Mouse (Mus musculus): ENCODE measurements around the gene Trim37.
"Not testable (repeated sequence)": the region's sequence is repeated elsewhere in the genome, so short reads cannot be mapped to it uniquely, and the experiment has no call there.

Trim37 gene

GRCm38 (mm10) chr11:87233377-87233776 is 106.5 kb downstream of the Trim37 start:
- DNase-seq (ENCODE audit: low spot score) = no peak

DNA sequence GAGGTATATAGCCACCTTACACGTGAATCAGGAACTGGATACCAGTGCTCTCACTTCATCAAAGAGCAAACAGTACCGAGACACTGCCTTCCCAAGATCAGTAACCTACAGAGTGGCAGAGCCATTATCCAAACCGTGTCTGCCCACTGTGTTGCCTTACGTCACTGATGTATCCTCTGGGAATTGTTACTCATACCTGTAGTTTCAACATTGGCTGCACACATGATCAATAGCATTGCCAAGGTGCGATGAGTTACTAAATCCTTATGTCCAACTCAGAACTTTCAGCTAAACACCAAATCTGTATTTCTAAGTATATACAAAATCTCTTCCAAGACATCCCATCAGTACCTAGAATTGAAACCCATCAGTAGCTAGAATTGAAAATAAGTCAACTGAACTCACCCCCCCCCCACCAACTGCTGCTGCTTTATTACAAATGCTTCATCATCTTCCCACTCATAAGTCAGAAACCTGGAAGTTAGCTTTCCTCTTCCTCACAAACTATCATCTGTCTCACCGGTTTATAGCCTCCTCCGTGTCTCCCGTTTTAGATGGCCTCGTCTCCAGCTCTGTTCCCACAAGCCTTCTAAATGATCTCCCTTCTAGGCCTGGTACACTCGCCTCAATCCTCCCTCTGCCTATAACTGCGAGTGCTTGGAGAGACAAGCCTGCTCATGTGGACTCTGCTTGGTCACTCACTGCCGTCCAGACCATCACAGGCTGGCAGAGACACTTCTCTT is 108.0 kb downstream of the Trim37 start:
- DNase-seq (ENCODE audit: low spot score) = no peak

GRCm38 (mm10) chr11:87235486-87235872 is 108.6 kb downstream of the Trim37 start:
- DNase-seq (ENCODE audit: low spot score) = no peak

- peak; percentile 44 for DNase-seq (ENCODE audit: low spot score)
Measured at GRCm38 (mm10) chr11:87238891-87239530, 112.1 kb downstream of the Trim37 start.

DNA sequence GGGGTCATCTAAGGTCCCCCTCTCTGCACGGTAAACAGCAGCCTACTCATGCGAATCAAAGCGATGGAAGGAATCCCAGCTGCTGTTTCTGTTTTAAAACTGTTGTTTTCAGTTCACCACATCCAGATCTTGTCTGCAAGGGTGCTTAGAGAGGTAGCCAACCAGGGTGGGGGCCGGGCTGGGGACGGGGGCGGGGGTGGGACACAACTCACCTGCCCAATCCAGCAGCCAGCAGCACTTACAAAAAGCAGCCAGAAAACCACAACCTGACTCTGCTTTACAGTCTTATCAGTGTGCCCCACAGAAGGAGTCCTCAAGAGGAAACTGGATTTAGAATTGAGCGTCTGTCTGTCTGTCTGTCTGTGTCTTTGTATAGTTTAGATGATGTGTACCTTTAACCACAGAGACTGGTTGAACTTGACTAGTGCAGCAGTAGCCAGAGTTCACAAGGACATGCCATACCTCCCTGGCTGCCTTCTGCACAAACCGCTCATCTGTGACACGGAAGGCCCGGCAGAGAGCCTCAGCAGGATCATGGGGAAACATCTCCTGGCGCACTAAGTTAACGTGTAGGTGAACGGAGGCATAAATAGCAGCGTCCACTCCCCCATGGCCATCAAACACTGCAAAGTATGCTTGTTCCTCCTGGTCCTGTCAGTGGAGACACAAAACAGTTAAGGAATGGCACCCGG is 113.4 kb downstream of the Trim37 start:
- no peak for DNase-seq (ENCODE audit: low spot score)

DNA sequence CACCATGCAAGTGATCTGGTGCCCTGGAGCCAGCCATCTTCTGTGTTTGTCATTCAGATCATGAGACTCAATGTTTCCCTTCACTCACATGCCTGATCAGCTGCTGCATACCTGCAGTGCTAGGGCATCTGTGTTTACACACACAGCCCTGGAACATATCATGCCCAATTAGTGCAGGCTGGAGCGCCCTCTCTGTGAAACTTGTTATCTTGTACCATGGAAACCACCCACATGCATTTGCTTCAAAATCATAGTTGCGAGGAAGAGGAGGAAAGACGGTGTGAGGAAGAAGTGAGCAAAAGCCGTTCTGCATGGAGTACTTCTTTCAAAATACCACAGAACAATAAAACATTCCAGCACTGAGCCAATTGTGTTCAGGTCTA is 113.9 kb downstream of the Trim37 start:
- DNase-seq (ENCODE audit: low spot score) = peak; percentile 61

DNA sequence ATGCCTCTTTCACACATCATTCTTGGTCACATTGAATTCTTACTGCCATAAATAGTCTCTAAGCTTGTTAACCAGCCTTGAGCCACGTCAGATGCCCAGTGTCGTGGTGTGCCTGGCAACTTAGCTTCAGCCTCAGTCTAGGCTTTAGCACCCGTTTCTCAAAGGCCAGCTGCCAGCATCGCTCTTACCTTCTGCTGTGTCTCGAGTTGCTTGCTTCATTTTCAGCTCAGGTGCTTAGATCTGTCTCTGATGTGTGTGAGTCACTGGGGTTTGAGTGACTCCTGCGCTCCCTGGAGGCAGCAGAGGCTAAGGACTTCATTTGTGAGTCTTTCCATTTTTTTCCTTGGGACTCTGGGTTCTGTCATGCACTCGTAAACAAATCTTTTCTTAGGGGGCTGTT is 114.4 kb downstream of the Trim37 start:
- no peak for DNase-seq (ENCODE audit: low spot score)

GRCm38 (mm10) chr11:87245171-87245840 is 118.4 kb downstream of the Trim37 start:
- DNase-seq (ENCODE audit: low spot score) = no peak

DNA sequence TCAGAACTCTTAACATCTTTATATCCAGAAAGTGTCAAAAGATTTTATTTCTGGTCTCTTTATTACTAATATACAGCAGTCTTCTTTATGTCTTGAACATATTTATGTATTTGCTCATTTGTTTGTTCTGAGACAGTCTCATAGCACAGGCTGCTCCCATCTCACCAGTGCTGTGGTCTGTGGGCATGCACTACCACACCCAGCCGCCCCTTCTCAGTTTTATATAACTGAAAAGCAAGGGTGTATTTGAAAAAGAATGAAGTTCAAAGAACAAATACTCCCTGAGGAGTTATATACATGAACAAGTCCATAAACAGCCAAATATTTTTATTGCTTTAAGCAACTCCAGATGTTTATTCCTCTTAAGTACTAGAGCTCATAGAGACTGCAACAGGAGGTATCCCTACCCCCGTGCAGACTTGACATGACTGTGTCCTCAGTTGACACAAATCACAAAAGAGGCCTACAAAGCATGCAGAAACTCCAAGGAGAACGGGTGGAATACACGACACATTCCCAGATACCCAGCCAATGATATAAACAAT is 119.3 kb downstream of the Trim37 start:
- DNase-seq (ENCODE audit: low spot score) = no peak

GRCm38 (mm10) chr11:87246724-87247493 is 120.0 kb downstream of the Trim37 start:
- no peak for DNase-seq (ENCODE audit: low spot score)

DNA sequence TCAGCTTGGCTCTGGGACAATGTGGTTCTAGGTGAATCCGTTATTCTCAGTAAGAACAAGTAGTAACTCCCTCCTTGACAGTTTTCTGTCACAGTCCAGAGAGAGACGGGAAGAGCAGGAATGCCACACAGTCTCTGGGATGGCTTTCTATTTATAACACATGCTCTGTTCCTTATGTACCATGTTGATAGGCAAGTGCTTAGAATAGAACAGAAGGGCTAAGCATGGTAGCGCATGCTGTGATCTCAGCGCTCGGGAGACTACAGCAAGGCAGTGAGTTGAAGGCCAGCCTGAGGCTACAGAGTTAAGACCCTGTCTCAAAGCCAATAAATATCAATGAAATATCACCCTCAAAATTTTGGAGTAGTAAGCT is 120.6 kb downstream of the Trim37 start:
- DNase-seq (ENCODE audit: low spot score) = no peak

DNA sequence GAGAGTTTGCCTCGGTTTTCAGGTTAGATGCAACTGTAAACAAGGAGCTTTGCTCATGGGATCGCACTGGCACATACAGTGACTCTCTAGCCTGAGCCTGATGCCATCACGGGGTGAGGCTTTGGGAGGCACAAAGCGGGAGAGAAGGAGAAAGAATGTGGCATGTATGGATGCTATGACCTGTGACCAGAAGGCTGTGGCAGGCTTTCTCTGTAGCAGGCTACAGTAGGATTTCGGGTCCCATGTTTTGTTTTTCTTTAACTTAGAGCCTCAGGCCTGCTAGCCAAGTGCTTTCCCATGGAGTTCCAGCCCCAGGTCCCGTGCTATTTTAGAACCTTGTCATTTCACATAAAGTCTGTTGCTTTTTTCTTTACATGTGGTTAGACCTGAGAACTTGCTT is 123.3 kb downstream of the Trim37 start:
- no peak for DNase-seq (ENCODE audit: low spot score)

DNA sequence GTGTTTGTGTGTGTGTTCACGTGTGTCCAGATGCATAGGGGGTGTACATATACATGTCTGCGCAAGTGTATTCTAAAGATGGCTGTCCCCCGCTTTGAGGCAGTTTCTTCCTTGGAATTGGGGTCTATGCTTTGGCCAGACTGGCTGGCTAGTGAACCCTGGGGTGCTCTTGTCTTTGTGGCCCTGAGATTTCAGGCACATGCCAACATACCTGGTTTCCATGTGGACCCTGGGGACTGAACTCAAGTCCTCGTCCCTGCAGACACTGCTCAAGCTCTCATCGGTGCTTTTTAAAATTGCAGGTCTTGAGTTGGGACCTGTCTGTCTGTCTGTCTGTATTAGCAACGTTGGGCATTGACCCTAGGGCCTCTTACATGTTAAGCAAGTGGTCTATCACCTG is 126.4 kb downstream of the Trim37 start:
- no peak for DNase-seq (ENCODE audit: low spot score)

DNA sequence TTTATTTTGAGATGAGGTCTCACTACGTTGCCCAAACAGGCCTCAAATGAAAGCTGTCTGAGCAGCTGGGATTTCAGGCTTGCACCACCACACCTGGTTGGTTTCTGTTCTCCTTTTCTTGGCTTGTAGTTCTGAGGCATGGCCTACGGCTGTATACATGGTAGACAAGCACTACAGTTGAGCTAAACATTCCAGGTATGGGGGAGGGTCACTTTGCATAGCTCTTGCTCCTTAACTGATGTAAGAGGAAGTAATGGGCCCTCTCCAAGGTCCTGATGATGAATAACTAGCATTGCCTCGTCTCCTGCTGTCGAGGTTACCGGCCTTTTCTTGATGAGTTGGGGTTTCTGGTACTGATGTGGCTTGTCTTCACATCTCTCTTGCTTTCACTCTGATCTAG is 127.3 kb downstream of the Trim37 start:
- no peak for DNase-seq (ENCODE audit: low spot score)

GRCm38 (mm10) chr11:87257282-87257681 is 130.4 kb downstream of the Trim37 start:
- no peak for DNase-seq (ENCODE audit: low spot score)

GRCm38 (mm10) chr11:87259792-87260191 is 132.9 kb downstream of the Trim37 start:
- DNase-seq (ENCODE audit: low spot score) = no peak

GRCm38 (mm10) chr11:87261705-87262104 is 134.8 kb downstream of the Trim37 start:
- DNase-seq (ENCODE audit: low spot score) = not testable (repeated sequence)

DNA sequence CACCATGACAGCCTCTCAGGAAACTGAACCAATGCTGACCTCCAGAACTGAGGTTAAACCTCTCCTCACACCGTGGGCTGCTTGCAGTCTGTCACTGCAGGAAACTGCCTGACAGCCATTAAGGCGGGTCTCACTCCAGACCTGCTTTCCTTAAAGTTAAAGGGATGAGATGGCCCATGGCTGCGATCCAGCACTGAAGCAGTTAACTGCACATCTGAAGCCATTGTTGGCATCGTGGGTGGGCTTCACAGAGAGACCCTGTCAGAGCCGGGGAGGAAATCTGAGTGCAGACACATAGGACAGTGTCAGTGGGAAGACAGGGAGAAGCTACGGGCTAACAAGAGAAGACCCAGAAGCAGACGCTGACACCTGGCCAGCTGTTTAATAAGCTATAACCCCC is 137.1 kb downstream of the Trim37 start:
- DNase-seq (ENCODE audit: low spot score) = no peak

DNA sequence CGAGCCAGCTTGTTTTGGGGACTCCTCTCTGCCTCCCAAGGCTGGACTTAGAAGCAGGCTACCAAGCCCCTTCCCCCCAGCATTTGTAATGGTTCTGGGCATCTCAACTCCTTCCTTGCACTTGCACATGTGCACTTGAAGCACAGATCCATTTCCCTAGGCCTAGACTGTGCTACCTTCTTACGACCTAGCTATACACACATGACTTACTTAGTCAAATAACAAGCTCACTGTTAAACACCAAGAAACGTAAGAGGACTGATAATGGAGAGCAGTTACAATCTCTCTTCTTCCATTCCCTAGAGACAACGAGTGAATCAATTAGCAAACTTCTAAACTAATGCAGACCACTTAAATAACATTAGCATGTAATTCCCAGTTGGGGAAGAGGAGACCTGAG is 139.4 kb downstream of the Trim37 start:
- no peak for DNase-seq (ENCODE audit: low spot score)

DNA sequence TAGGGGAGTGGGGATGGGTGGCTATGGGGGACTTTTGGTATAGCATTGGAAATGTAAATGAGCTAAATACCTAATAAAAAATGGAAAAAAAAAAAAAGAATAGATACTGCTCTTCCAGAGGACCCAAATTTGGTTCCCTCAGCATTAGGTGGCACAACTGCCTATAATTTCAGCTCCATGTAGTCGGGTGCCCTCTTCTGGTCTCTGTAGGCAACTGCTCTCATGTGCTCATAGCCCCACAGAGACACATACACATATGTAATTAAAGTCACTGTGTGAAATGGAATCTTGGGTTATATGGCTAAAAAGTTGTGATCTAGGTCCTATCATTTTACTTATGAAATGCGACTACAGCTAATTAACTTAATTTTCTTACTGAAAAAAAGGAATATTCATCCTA is 141.9 kb downstream of the Trim37 start:
- no peak for DNase-seq (ENCODE audit: low spot score)
